Mouse (Mus musculus): ENCODE data around the gene Gtf2f2. TPM values are rescaled to one million over a fixed set of nuclear protein-coding genes. Genes with fewer than 3 reads are reported as not detected.
"Not testable (repeated sequence)": the region's sequence is repeated elsewhere in the genome, so short reads cannot be mapped to it uniquely, and the experiment has no call there.

The Gtf2f2 gene
- polyA plus RNA-seq, 1 experiment from 2014 or later, result 32.8 TPM

GRCm38 (mm10) chr14:75877297-75877696 lies 133.4 kb downstream of the Gtf2f2 start:
- Histone ChIP-seq H3K4me3 (replicated peaks) (no peak overlapping the region), H3K27me3 (no peaks in the 10 kb centered on the region), H3K4me1 (peaks cover 11% of the 10 kb centered on the region), H3K4me2 (replicated peaks) (no peak overlapping the region), H3K27ac (replicated peaks) (no peak overlapping the region), H3K9me3 (replicated peaks) (no peaks in the 10 kb centered on the region), H3K36me3 (no peaks in the 10 kb centered on the region), H3K9ac (no peak overlapping the region)
- no peak for ATAC-seq (ENCODE audit: insufficient number of reproducible peaks, low FRiP score, low TSS enrichment, low read depth)
- 51% methylated on average over 3 of the region's 3 CpGs for WGBS

- Histone ChIP-seq H3K4me3 (replicated peaks) (0 out of 2 replicates have a peak overlapping the region, but pooled peaks have one; percentile 12), H3K27me3 (no peaks in the 10 kb centered on the region), H3K9me3 (replicated peaks) (no peaks in the 10 kb centered on the region), H3K4me2 (replicated peaks) (peak overlapping the region; percentile 47), H3K9ac (peak overlapping the region; percentile 16; the same call in 1 of the 2 replicates), H3K36me3 (no peaks in the 10 kb centered on the region), H3K27ac (replicated peaks) (no peak overlapping the region), H3K4me1 (peaks cover 9% of the 10 kb centered on the region)
- WGBS, result 9% methylated on average over 21 of the region's 21 CpGs
- peak; percentile 64 for ATAC-seq (ENCODE audit: insufficient number of reproducible peaks, low FRiP score, low TSS enrichment, low read depth)
Measured at GRCm38 (mm10) chr14:75876320-75877043, 134.2 kb downstream of the Gtf2f2 start.

- no peak for ATAC-seq (ENCODE audit: insufficient number of reproducible peaks, low FRiP score, low TSS enrichment, low read depth)
- 62% methylated on average over 9 of the region's 9 CpGs for WGBS
Measured at GRCm38 (mm10) chr14:75873612-75874011, 137.1 kb downstream of the Gtf2f2 start.

GRCm38 (mm10) chr14:75871750-75872149 lies 138.9 kb downstream of the Gtf2f2 start:
- H3K36me3 ChIP-seq, result no peaks in the 10 kb centered on the region
- no peak overlapping the region for H3K9ac ChIP-seq
- no peak overlapping the region for H3K4me2 ChIP-seq (replicated peaks)
- H3K4me1 ChIP-seq, result peaks cover 7% of the 10 kb centered on the region
- H3K27ac ChIP-seq (replicated peaks), result no peak overlapping the region
- no peak overlapping the region for H3K4me3 ChIP-seq (replicated peaks)
- no peaks in the 10 kb centered on the region for H3K27me3 ChIP-seq
- no peak for ATAC-seq (ENCODE audit: insufficient number of reproducible peaks, low FRiP score, low TSS enrichment, low read depth)
- WGBS, result 87% methylated on average over 4 of the region's 4 CpGs
- no peaks in the 10 kb centered on the region for H3K9me3 ChIP-seq (replicated peaks)

More at GRCm38 (mm10) chr14:75873612-75874011, 137.1 kb downstream of the Gtf2f2 start:
- no peak overlapping the region for H3K4me2 ChIP-seq (replicated peaks)
- H3K9me3 ChIP-seq (replicated peaks), result no peaks in the 10 kb centered on the region
- no peaks in the 10 kb centered on the region for H3K36me3 ChIP-seq
- H3K27me3 ChIP-seq, result no peaks in the 10 kb centered on the region
- H3K9ac ChIP-seq, result no peak overlapping the region
- H3K4me1 ChIP-seq, result peaks cover 9% of the 10 kb centered on the region
- H3K4me3 ChIP-seq (replicated peaks), result no peak overlapping the region
- no peak overlapping the region for H3K27ac ChIP-seq (replicated peaks)

- H3K4me3 ChIP-seq (replicated peaks), result no peak overlapping the region
- no peaks in the 10 kb centered on the region for H3K9me3 ChIP-seq (replicated peaks)
- H3K4me2 ChIP-seq (replicated peaks), result no peak overlapping the region
- H3K27ac ChIP-seq (replicated peaks), result no peak overlapping the region
- peaks cover under 1% of the 10 kb centered on the region; the same call in 1 of the 2 replicates for H3K4me1 ChIP-seq
- H3K27me3 ChIP-seq, result no peaks in the 10 kb centered on the region
- H3K36me3 ChIP-seq, result no peaks in the 10 kb centered on the region
- 5% methylated on average over 4 of the region's 5 CpGs for WGBS
- ATAC-seq (ENCODE audit: insufficient number of reproducible peaks, low FRiP score, low TSS enrichment, low read depth), result peak; percentile 55; the same call in 1 of the 2 replicates
- no peak overlapping the region for H3K9ac ChIP-seq
Measured at GRCm38 (mm10) chr14:75871111-75871510, 139.6 kb downstream of the Gtf2f2 start.

- Histone ChIP-seq H3K27ac (replicated peaks) (no peak overlapping the region), H3K9ac (no peak overlapping the region), H3K27me3 (no peaks in the 10 kb centered on the region), H3K4me3 (replicated peaks) (peak overlapping the region; percentile 21), H3K36me3 (no peaks in the 10 kb centered on the region), H3K4me1 (no peaks in the 10 kb centered on the region), H3K4me2 (replicated peaks) (0 out of 2 replicates have a peak overlapping the region, but pooled peaks have one; percentile 22), H3K9me3 (replicated peaks) (no peaks in the 10 kb centered on the region)
- WGBS, result 18% methylated on average over 9 of the region's 10 CpGs
- ATAC-seq (ENCODE audit: insufficient number of reproducible peaks, low FRiP score, low TSS enrichment, low read depth), result 0 out of 2 replicates have a peak, but pooled peaks have one; percentile 52
Measured at GRCm38 (mm10) chr14:75870631-75871030, 140.0 kb downstream of the Gtf2f2 start.

GRCm38 (mm10) chr14:75869769-75870363 lies 140.8 kb downstream of the Gtf2f2 start:
- Histone ChIP-seq H3K36me3 (no peaks in the 10 kb centered on the region), H3K4me2 (replicated peaks) (no peak overlapping the region), H3K4me3 (replicated peaks) (no peak overlapping the region), H3K27me3 (no peaks in the 10 kb centered on the region), H3K27ac (replicated peaks) (no peak overlapping the region), H3K9ac (no peak overlapping the region), H3K4me1 (no peaks in the 10 kb centered on the region), H3K9me3 (replicated peaks) (no peaks in the 10 kb centered on the region)
- ATAC-seq (ENCODE audit: insufficient number of reproducible peaks, low FRiP score, low TSS enrichment, low read depth), result no peak
- WGBS, result 77% methylated on average over 14 of the region's 14 CpGs

GRCm38 (mm10) chr14:75868028-75868427 lies 142.6 kb downstream of the Gtf2f2 start:
- not testable (repeated sequence) for H3K9ac ChIP-seq; H3K4me2 ChIP-seq (replicated peaks); H3K36me3 ChIP-seq; H3K27ac ChIP-seq (replicated peaks); ATAC-seq (ENCODE audit: insufficient number of reproducible peaks, low FRiP score, low TSS enrichment, low read depth); H3K9me3 ChIP-seq (replicated peaks); H3K4me3 ChIP-seq (replicated peaks); H3K27me3 ChIP-seq
- H3K4me1 ChIP-seq, result peaks cover 11% of the 10 kb centered on the region
- WGBS, result 66% methylated on average over 3 of the region's 3 CpGs

GRCm38 (mm10) chr14:75866706-75867333 lies 143.8 kb downstream of the Gtf2f2 start:
- no peak for ATAC-seq (ENCODE audit: insufficient number of reproducible peaks, low FRiP score, low TSS enrichment, low read depth)
- no peak overlapping the region for H3K4me2 ChIP-seq (replicated peaks)
- no peak overlapping the region for H3K9ac ChIP-seq
- peaks cover 13% of the 10 kb centered on the region for H3K4me1 ChIP-seq
- H3K36me3 ChIP-seq, result no peaks in the 10 kb centered on the region
- H3K4me3 ChIP-seq (replicated peaks), result no peak overlapping the region
- H3K27me3 ChIP-seq, result no peaks in the 10 kb centered on the region
- WGBS, result 76% methylated on average over 9 of the region's 9 CpGs
- no peaks in the 10 kb centered on the region for H3K9me3 ChIP-seq (replicated peaks)
- no peak overlapping the region for H3K27ac ChIP-seq (replicated peaks)

- H3K27me3 ChIP-seq, result no peaks in the 10 kb centered on the region
Measured at GRCm38 (mm10) chr14:75863549-75864409, 146.9 kb downstream of the Gtf2f2 start.

More at GRCm38 (mm10) chr14:75863549-75864409, 146.9 kb downstream of the Gtf2f2 start:
- Histone ChIP-seq H3K4me2 (replicated peaks) (no peak overlapping the region), H3K27ac (replicated peaks) (peak overlapping the region; percentile 58; the same call in 1 of the 2 replicates), H3K36me3 (no peaks in the 10 kb centered on the region), H3K9ac (no peak overlapping the region), H3K4me3 (replicated peaks) (no peak overlapping the region), H3K4me1 (peaks cover 13% of the 10 kb centered on the region), H3K9me3 (replicated peaks) (no peaks in the 10 kb centered on the region)
- ATAC-seq (ENCODE audit: insufficient number of reproducible peaks, low FRiP score, low TSS enrichment, low read depth), result peak; percentile 88
- 10% methylated on average over 7 of the region's 7 CpGs for WGBS
